Mouse (Mus musculus) right cerebral cortex, postnatal 14 days (tissue): ENCODE measurements around the gene Nup214.

Experiments used
- DNase-seq: peaks from one replicate; pipeline ENCODE4 v3.0.0; 2022

Nup214 gene

GRCm38 (mm10) chr2:31974141-31974808 is at the start of gene Nup214:
Gene Nup214, plus strand, starts transcription at chr2:31974436.
- DNase-seq: peak; percentile 99

- DNase-seq: no peak
Measured at GRCm38 (mm10) chr2:31924811-31925210, 49.4 kb upstream of the Nup214 start.

GRCm38 (mm10) chr2:31925936-31926335 is 48.3 kb upstream of the Nup214 start:
- no peak for DNase-seq

- no peak for DNase-seq
Measured at GRCm38 (mm10) chr2:31929664-31930063, 44.6 kb upstream of the Nup214 start.

- no peak for DNase-seq
Measured at GRCm38 (mm10) chr2:31934551-31934950, 39.7 kb upstream of the Nup214 start.

- no peak for DNase-seq
Measured at GRCm38 (mm10) chr2:31935054-31935453, 39.2 kb upstream of the Nup214 start.

- no peak for DNase-seq
Measured at GRCm38 (mm10) chr2:31938298-31938697, 35.9 kb upstream of the Nup214 start.

- no peak for DNase-seq
Measured at GRCm38 (mm10) chr2:31943011-31943410, 31.2 kb upstream of the Nup214 start.

GRCm38 (mm10) chr2:31945580-31945979 is 28.7 kb upstream of the Nup214 start:
- DNase-seq: no peak

- DNase-seq: no peak
Measured at GRCm38 (mm10) chr2:31948392-31948791, 25.8 kb upstream of the Nup214 start.

- DNase-seq: no peak
Measured at GRCm38 (mm10) chr2:31948801-31949200, 25.4 kb upstream of the Nup214 start.

GRCm38 (mm10) chr2:31950058-31950871 is 24.0 kb upstream of the Nup214 start, which contains the start of gene Aif1l:
Gene Aif1l, plus strand, starts transcription at chr2:31950139.
- peak; percentile 48 for DNase-seq

GRCm38 (mm10) chr2:31950966-31951365 is 23.3 kb upstream of the Nup214 start:
- no peak for DNase-seq

GRCm38 (mm10) chr2:31952236-31952635 is 22.0 kb upstream of the Nup214 start:
- no peak for DNase-seq

GRCm38 (mm10) chr2:31952725-31953124 is 21.5 kb upstream of the Nup214 start:
- DNase-seq: no peak

GRCm38 (mm10) chr2:31953687-31954086 is 20.5 kb upstream of the Nup214 start:
- no peak for DNase-seq

- DNase-seq: no peak
Measured at GRCm38 (mm10) chr2:31954779-31955181, 19.5 kb upstream of the Nup214 start.

- DNase-seq: no peak
Measured at GRCm38 (mm10) chr2:31955686-31956085, 18.6 kb upstream of the Nup214 start.

- no peak for DNase-seq
Measured at GRCm38 (mm10) chr2:31957211-31957610, 17.0 kb upstream of the Nup214 start.

- no peak for DNase-seq
Measured at GRCm38 (mm10) chr2:31960986-31961385, 13.2 kb upstream of the Nup214 start.

- DNase-seq: no peak
Measured at GRCm38 (mm10) chr2:31961791-31962222, 12.4 kb upstream of the Nup214 start.

- DNase-seq: peak; percentile 31
Measured at GRCm38 (mm10) chr2:31962501-31963224, 11.6 kb upstream of the Nup214 start.

GRCm38 (mm10) chr2:31963491-31963890 is 10.7 kb upstream of the Nup214 start:
- DNase-seq: no peak
